Mouse (Mus musculus): ENCODE results near the gene Ints12. TPM values are rescaled to one million over a fixed set of nuclear protein-coding genes. Genes with fewer than 3 reads are reported as not detected.

Ints12 gene
- 3.3 TPM for polyA plus RNA-seq (2015; fragmentation: Illumina TruSeq; extraction: RNeasy Lipid Tissue Mini Kit (QIAGEN cat#74804); ENCODE audit: insufficient read depth, low read depth, low replicate concordance)

DNA sequence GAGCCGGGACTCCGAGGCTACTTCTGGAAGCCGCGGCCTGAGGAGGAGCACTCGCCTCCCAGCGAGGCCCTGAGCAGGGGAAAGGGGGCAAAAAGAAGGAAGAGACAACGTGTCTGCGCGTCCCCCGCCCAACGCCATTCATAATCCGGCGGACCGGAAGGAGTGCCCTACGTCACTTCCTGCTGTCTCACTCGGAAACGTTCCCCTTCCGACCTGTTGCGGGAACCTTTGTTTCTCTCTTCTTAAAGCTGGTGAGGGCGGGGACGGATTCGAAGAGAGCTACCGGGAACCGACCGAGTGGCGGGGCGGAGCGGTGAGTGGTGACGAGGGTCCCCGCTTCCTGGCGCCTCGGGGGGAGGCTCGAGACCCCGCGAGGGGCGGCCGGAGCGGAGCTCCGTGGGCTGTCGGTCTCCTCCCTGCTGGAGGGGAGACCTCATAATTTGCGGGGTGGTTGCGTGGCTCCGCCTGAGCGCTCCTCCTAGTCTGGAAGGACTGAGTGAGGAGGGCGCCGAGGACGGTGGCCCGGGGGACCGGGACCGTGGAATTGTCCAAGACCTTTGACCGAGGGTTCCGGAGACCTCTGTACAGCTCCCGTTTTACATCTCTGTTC lies at the start of gene Ints12, which contains the start of gene Gstcd:
TSS of gene Ints12 (plus strand) at position 177 of the 610 bp plus-strand sequence.
TSS of gene Gstcd (minus strand) at position 370 of the 610 bp plus-strand sequence.

Other genes with a start within 250 kb of the Ints12 start
- gene Npnt, start 141.5 kb upstream of the Ints12 start, polyA plus RNA-seq (2015; fragmentation: Illumina TruSeq; extraction: RNeasy Lipid Tissue Mini Kit (QIAGEN cat#74804); ENCODE audit: insufficient read depth, low read depth, low replicate concordance), result 2.3 TPM
- gene Gstcd, start 193 bp downstream of the Ints12 start, polyA plus RNA-seq (2015; fragmentation: Illumina TruSeq; extraction: RNeasy Lipid Tissue Mini Kit (QIAGEN cat#74804); ENCODE audit: insufficient read depth, low read depth, low replicate concordance), result 0.68 TPM
- gene Arhgef38, start 143.1 kb downstream of the Ints12 start, polyA plus RNA-seq (2015; fragmentation: Illumina TruSeq; extraction: RNeasy Lipid Tissue Mini Kit (QIAGEN cat#74804); ENCODE audit: insufficient read depth, low read depth, low replicate concordance), result 0.55 TPM
- gene Ppa2, start 218.3 kb downstream of the Ints12 start, polyA plus RNA-seq (2015; fragmentation: Illumina TruSeq; extraction: RNeasy Lipid Tissue Mini Kit (QIAGEN cat#74804); ENCODE audit: insufficient read depth, low read depth, low replicate concordance), result 8.6 TPM

All from pancreas, adult 10 weeks (tissue).